Comparison of ENCODE assay signal across 21 mouse cellular contexts in the genomic region with DNA sequence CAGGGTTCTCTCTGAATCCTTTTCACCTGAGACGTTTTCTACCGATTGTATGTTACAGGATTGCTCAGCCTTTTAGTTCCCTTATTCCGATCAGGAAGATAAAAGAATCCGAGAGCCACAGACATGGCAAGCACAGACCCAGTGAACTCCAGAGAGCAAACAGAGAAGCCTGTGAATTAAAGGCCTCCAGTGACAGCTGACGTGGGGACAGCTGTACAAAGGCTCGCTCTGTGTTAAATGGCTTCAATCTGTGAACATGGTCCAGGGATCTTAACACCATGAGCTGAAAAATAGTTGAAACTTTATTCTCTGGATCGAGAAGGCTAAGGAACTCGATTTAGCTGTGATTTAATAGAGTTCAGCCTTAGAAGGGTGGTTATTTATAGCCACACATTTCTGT.
DNase-seq lines count a peak whose midpoint lies in the region; ATAC-seq and TF ChIP-seq lines count a peak whose summit lies in the region.
"Had no signal": no experiment of that assay in that cellular context is flagged by ENCODE, and none has a peak within 500 bp of the region (broad histone marks: within the 10 kb centered on the region; RNA-seq: fewer than 3 reads in every experiment).

No protein-coding gene starts in this region.

- DNase-seq in layer of hippocampus, adult 11-12 months (ENCODE audit: low spot score): peak; percentile 6
- no peak for DNase-seq in layer of hippocampus, adult 18-20 months (ENCODE audit: low spot score in 2 of 2)
- DNase-seq in brain, adult 2 months (ENCODE audit: low read depth, low spot score): peak; percentile 53
- peak; percentile 22 for DNase-seq in brain, embryonic 14.5 days (ENCODE audit: low read depth)
- peak; percentile 15 for DNase-seq in limb, embryonic 10.5 days (ENCODE audit: low spot score)
- DNase-seq in left cerebral cortex, adult 8-10 months (ENCODE audit: low spot score in 2 of 2): no peak
- DNase-seq in left cerebral cortex, adult 2 months (ENCODE audit: extremely low spot score in 1 of 2, low spot score in 2 of 2): no peak
- DNase-seq: adrenal gland, adult 2 months; adrenal gland, postnatal 25 days; cerebellum, adult 11-12 months; cerebellum, adult 9-10 months; cerebellum, postnatal 25 days; gastrocnemius, postnatal 14 days; heart, postnatal 4 days had no signal

- no peak overlapping the region for H3K27ac ChIP-seq in limb, embryonic 10.5 days
- H3K27ac ChIP-seq in left cerebral cortex, adult 2 months: no peak overlapping the region
- H3K27ac ChIP-seq: embryonic facial prominence, embryonic 13.5 days; forebrain, embryonic 10.5 days; forebrain, embryonic 15.5 days; heart, embryonic 13.5 days; hindbrain, embryonic 12.5 days had no signal

- no peaks in the 10 kb centered on the region for H3K9me3 ChIP-seq in limb, embryonic 10.5 days (replicated peaks)
- H3K9me3 ChIP-seq: embryonic facial prominence, embryonic 13.5 days; forebrain, embryonic 10.5 days; forebrain, embryonic 15.5 days; heart, embryonic 13.5 days; hindbrain, embryonic 12.5 days had no signal

- TF ChIP-seq POLR2A in brain, embryonic 14.5 days (IDR thresholded peaks at IDR 0.05; ENCODE audit: borderline replicate concordance, extremely low read depth, insufficient read depth, insufficient read length, poor library complexity, severe bottlenecking): no peak

- no peak overlapping the region for H3K4me3 ChIP-seq in limb, embryonic 10.5 days
- H3K4me3 ChIP-seq in left cerebral cortex, adult 2 months: no peak overlapping the region
- H3K4me3 ChIP-seq: embryonic facial prominence, embryonic 13.5 days; erythroblast, embryonic 14.5 days; forebrain, embryonic 10.5 days; forebrain, embryonic 15.5 days; heart, embryonic 13.5 days; hindbrain, embryonic 12.5 days had no signal

- H3K27me3 ChIP-seq in limb, embryonic 10.5 days (ENCODE audit: low read depth, poor library complexity, severe bottlenecking): no peaks in the 10 kb centered on the region
- H3K27me3 ChIP-seq: embryonic facial prominence, embryonic 13.5 days; forebrain, embryonic 15.5 days; heart, embryonic 13.5 days; hindbrain, embryonic 12.5 days had no signal

- intact Hi-C loops in left cerebral cortex, adult 2 months (cut with DNase I): no loop called here

- no peaks in the 10 kb centered on the region for H3K4me1 ChIP-seq in limb, embryonic 10.5 days
- H3K4me1 ChIP-seq: embryonic facial prominence, embryonic 13.5 days; forebrain, embryonic 15.5 days; hindbrain, embryonic 12.5 days had no signal

- WGBS in limb, embryonic 10.5 days: 81% methylated on average over 8 of the region's 8 CpGs

- no peak for ATAC-seq in megakaryocyte-erythroid progenitor cell, adult 5-6 weeks (replicated peaks; ENCODE audit: low FRiP score, low TSS enrichment, poor library complexity, severe bottlenecking)
- ATAC-seq: forebrain, embryonic 15.5 days had no signal

- TF ChIP-seq CTCF in brain, embryonic 14.5 days (IDR thresholded peaks at IDR 0.05; ENCODE audit: borderline replicate concordance, extremely low read depth, insufficient read depth, insufficient read length): no peak
- no peak for TF ChIP-seq CTCF in left cerebral cortex, adult 2 months (IDR thresholded peaks at IDR 0.05)

- H3K36me3 ChIP-seq in limb, embryonic 10.5 days: no peaks in the 10 kb centered on the region
- H3K36me3 ChIP-seq: embryonic facial prominence, embryonic 13.5 days; forebrain, embryonic 10.5 days; forebrain, embryonic 15.5 days; heart, embryonic 13.5 days; hindbrain, embryonic 12.5 days had no signal

Comparison
In these comparisons a context has a peak if more than half of its experiments do, and no peak if none do; other contexts are left out.
1. DNase-seq: peak in layer of hippocampus, adult 11-12 months (single experiment), brain, adult 2 months (single experiment), brain, embryonic 14.5 days (single experiment) and limb, embryonic 10.5 days (single experiment); none in layer of hippocampus, adult 18-20 months (0 of 2), left cerebral cortex, adult 8-10 months (0 of 2) and left cerebral cortex, adult 2 months (0 of 2).